22 mouse cellular contexts compared by ENCODE assay signal in genomic region chr13:90843412-90843811, GRCm38 (mm10).
DNase-seq lines count a peak whose midpoint lies in the region; ATAC-seq and TF ChIP-seq lines count a peak whose summit lies in the region.
"Had no signal": no experiment of that assay in that cellular context is flagged by ENCODE, and none has a peak within 500 bp of the region (broad histone marks: within the 10 kb centered on the region; RNA-seq: fewer than 3 reads in every experiment).

No protein-coding gene starts in this region.

- H3K9ac ChIP-seq in liver, embryonic 12.5 days = no peak overlapping the region
- H3K9ac ChIP-seq in liver, embryonic 14.5 days (replicated peaks) = no peak overlapping the region; the same call in 1 of the 2 replicates
- no peak overlapping the region for H3K9ac ChIP-seq in liver, embryonic 16.5 days (ENCODE audit: low read depth, low read length)
- H3K9ac ChIP-seq: embryonic facial prominence, embryonic 12.5 days; forebrain, embryonic 12.5 days had no signal

- no peak for DNase-seq in liver
- no peak for DNase-seq in liver, embryonic 14.5 days (ENCODE audit: low read depth in 3 of 3, low spot score in 3 of 3)
- DNase-seq in lung, postnatal 14 days = no peak
- DNase-seq in lung, adult 18-20 months = no peak
- DNase-seq in cerebellum, adult 2 months = no peak
- DNase-seq: adrenal gland, adult 2 months; adrenal gland, postnatal 10 days; adrenal gland, postnatal 25 days; cerebellum, adult 11 months; cerebellum, adult 18-20 months; cerebellum, adult 9-10 months; cerebellum, postnatal 10 days; cerebellum, postnatal 25 days had no signal

- TF ChIP-seq CTCF in liver, embryonic 14.5 days (IDR thresholded peaks at IDR 0.05; ENCODE audit: low read depth) = no peak
- no peak for TF ChIP-seq CTCF in cerebellum, adult 2 months (IDR thresholded peaks at IDR 0.05; ENCODE audit: borderline replicate concordance, insufficient read depth, low read depth, low read length)

- peak; percentile 58; the same call in 1 of the 2 replicates for ATAC-seq in liver, embryonic 12.5 days
- 0 out of 2 replicates have a peak, but pooled peaks have one; percentile 37 for ATAC-seq in erythroid progenitor cell, adult 5-6 weeks (replicated peaks; ENCODE audit: low FRiP score, poor library complexity, severe bottlenecking)
- ATAC-seq in liver, embryonic 14.5 days (ENCODE audit: insufficient read depth) = peak; percentile 38; the same call in 1 of the 2 replicates
- ATAC-seq in liver, embryonic 16.5 days (ENCODE audit: low read depth) = peak; percentile 48; the same call in 1 of the 2 replicates
- ATAC-seq: forebrain, embryonic 14.5 days; forebrain, embryonic 16.5 days had no signal

- H3K4me2 ChIP-seq in liver, embryonic 12.5 days = peak overlapping the region; percentile 26; the same call in 1 of the 2 replicates
- H3K4me2 ChIP-seq in liver, embryonic 14.5 days (ENCODE audit: low read depth) = peak overlapping the region; percentile 51; the same call in 1 of the 2 replicates
- H3K4me2 ChIP-seq in liver, embryonic 16.5 days (ENCODE audit: low read depth, low read length) = no peak overlapping the region
- H3K4me2 ChIP-seq: embryonic facial prominence, embryonic 12.5 days; forebrain, embryonic 12.5 days had no signal

- H3K27ac ChIP-seq in liver, embryonic 12.5 days = peak overlapping the region; percentile 75; the same call in 1 of the 2 replicates
- H3K27ac ChIP-seq in liver, embryonic 14.5 days = peak overlapping the region; percentile 43
- peak overlapping the region; percentile 60; the same call in 1 of the 2 replicates for H3K27ac ChIP-seq in liver, embryonic 16.5 days (ENCODE audit: low read length)
- no peak overlapping the region for H3K27ac ChIP-seq in cerebellum, adult 2 months (ENCODE audit: insufficient read depth, low read length)
- H3K27ac ChIP-seq: embryonic facial prominence, embryonic 10.5 days; embryonic facial prominence, embryonic 12.5 days; forebrain, embryonic 12.5 days had no signal

- H3K9me3 ChIP-seq in liver, embryonic 12.5 days (replicated peaks) = no peaks in the 10 kb centered on the region
- no peaks in the 10 kb centered on the region for H3K9me3 ChIP-seq in liver, embryonic 14.5 days (ENCODE audit: control insufficient read depth, low read length)
- H3K9me3 ChIP-seq in liver, embryonic 16.5 days (replicated peaks; ENCODE audit: control insufficient read depth, low read length) = no peaks in the 10 kb centered on the region
- H3K9me3 ChIP-seq: embryonic facial prominence, embryonic 10.5 days; embryonic facial prominence, embryonic 12.5 days; forebrain, embryonic 12.5 days had no signal

- 60% methylated on average over 3 of the region's 3 CpGs for WGBS in liver, embryonic 12.5 days (ENCODE audit: insufficient replicate concordance)
- 42% methylated on average over 3 of the region's 3 CpGs for WGBS in liver, embryonic 14.5 days (ENCODE audit: insufficient replicate concordance)
- WGBS in liver, embryonic 16.5 days (ENCODE audit: insufficient replicate concordance) = 59% methylated on average over 3 of the region's 3 CpGs
- WGBS in cerebellum, adult 2 months = 97% methylated on average over 3 of the region's 3 CpGs

- no peak for TF ChIP-seq EP300 in liver, embryonic 14.5 days (IDR thresholded peaks at IDR 0.05; ENCODE audit: low read depth)

- no peaks in the 10 kb centered on the region for H3K27me3 ChIP-seq in liver, embryonic 12.5 days (replicated peaks)
- no peaks in the 10 kb centered on the region for H3K27me3 ChIP-seq in liver, embryonic 14.5 days (ENCODE audit: control insufficient read depth, insufficient read depth, low read length)
- no peaks in the 10 kb centered on the region for H3K27me3 ChIP-seq in liver, embryonic 16.5 days (ENCODE audit: control insufficient read depth, insufficient read depth, low read depth, low read length)
- H3K27me3 ChIP-seq in cerebellum, adult 2 months (ENCODE audit: control insufficient read depth, insufficient read depth, low read length) = no peaks in the 10 kb centered on the region
- H3K27me3 ChIP-seq: embryonic facial prominence, embryonic 12.5 days; forebrain, embryonic 12.5 days had no signal

- H3K36me3 ChIP-seq in liver, embryonic 12.5 days = no peaks in the 10 kb centered on the region
- H3K36me3 ChIP-seq in liver, embryonic 14.5 days (replicated peaks; ENCODE audit: control insufficient read depth, insufficient read depth, low read depth) = no peaks in the 10 kb centered on the region
- H3K36me3 ChIP-seq in liver, embryonic 16.5 days (ENCODE audit: control insufficient read depth, insufficient read depth) = no peaks in the 10 kb centered on the region
- H3K36me3 ChIP-seq: embryonic facial prominence, embryonic 10.5 days; embryonic facial prominence, embryonic 12.5 days; forebrain, embryonic 12.5 days had no signal

- TF ChIP-seq POLR2A in cerebellum, adult 2 months (IDR thresholded peaks at IDR 0.05; ENCODE audit: borderline replicate concordance, insufficient read depth, low read length) = no peak

- H3K4me3 ChIP-seq in liver, embryonic 12.5 days = no peak overlapping the region
- no peak overlapping the region for H3K4me3 ChIP-seq in liver, embryonic 14.5 days (ENCODE audit: insufficient read depth in 1 of 2, low read depth in 2 of 2, low read length in 2 of 2)
- H3K4me3 ChIP-seq in liver, embryonic 16.5 days (ENCODE audit: low read depth, low read length) = no peak overlapping the region
- H3K4me3 ChIP-seq in cerebellum, adult 2 months (replicated peaks; ENCODE audit: insufficient read depth, low read depth, low read length) = no peak overlapping the region
- H3K4me3 ChIP-seq: embryonic facial prominence, embryonic 10.5 days; embryonic facial prominence, embryonic 12.5 days; erythroblast, embryonic 14.5 days; forebrain, embryonic 12.5 days had no signal

- H3K4me1 ChIP-seq in liver, embryonic 12.5 days = peaks cover 27% of the 10 kb centered on the region
- peaks cover 19 to 21% of the 10 kb centered on the region in 2 experiments for H3K4me1 ChIP-seq in liver, embryonic 14.5 days (replicated peaks; ENCODE audit: control insufficient read depth in 2 of 2, insufficient read depth in 2 of 2, low read length in 1 of 2)
- H3K4me1 ChIP-seq in liver, embryonic 16.5 days (ENCODE audit: control insufficient read depth, low read depth, low read length) = peaks cover 16% of the 10 kb centered on the region
- no peaks in the 10 kb centered on the region for H3K4me1 ChIP-seq in cerebellum, adult 2 months (ENCODE audit: control insufficient read depth, insufficient read depth, low read length)
- H3K4me1 ChIP-seq: embryonic facial prominence, embryonic 12.5 days; forebrain, embryonic 12.5 days had no signal
